ENCODE assay signal across 9 mouse cellular contexts in the genomic region with DNA sequence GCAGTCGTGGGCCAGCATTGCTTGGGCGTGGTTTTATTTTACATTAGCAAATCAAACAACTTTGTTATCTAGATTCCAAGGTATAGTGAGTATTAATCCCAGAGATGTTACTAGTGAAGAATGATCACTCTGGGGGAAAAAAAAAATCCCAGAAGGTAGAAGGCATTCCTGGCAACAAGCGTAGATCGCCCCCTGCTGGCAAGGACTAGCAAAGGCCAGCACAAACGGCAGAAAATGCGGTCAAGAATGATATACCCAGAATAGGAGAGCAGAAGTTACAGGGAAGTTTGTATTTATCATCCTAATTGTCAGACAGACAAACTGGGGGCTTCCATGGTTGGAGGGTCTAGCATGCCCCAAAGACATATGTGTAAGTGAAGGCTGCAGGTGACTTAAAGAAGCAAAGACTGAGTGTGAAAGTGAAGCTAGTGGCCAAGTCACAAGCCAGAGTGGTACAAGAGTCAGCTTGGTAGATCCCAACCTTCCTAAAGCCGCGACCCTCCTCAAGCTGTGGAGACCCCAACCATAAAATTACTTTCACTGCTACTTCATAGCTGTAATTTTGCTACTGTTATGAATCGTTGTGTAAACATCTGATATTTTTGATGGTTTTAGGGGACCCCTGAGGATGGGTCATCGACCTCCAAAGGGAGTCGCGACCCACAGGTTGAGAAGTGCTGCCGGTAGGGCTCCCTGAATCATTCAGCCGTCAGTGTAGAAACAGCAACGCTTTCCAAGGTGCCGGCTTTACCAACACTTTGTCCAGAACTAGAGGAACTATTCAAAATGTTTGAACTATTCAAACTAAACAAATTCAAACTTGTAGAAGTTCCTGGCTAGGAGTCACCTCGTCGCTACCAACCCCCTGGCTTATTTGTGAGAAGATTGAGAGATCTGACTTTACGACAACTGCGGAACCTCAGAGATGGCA. TPM values are rescaled to one million over a fixed set of nuclear protein-coding genes. Genes with fewer than 3 reads are reported as not detected.
DNase-seq lines count a peak whose midpoint lies in the region; ATAC-seq and TF ChIP-seq lines count a peak whose summit lies in the region.
"Had no signal": no experiment of that assay in that cellular context is flagged by ENCODE, and none has a peak within 500 bp of the region (broad histone marks: within the 10 kb centered on the region; RNA-seq: fewer than 3 reads in every experiment).

No protein-coding gene starts in this region.

- TF ChIP-seq CTCF in cortical plate, adult 2 months (IDR thresholded peaks at IDR 0.05; ENCODE audit: extremely low read depth, insufficient read depth, low read length) = peak; percentile 53

- H3K4me1 ChIP-seq in forebrain, embryonic 10.5 days = peaks cover 8% of the 10 kb centered on the region; the same call in 1 of the 2 replicates
- H3K4me1 ChIP-seq in forebrain, embryonic 14.5 days (ENCODE audit: control insufficient read depth, insufficient read depth, low read length) = peaks cover 5% of the 10 kb centered on the region; the same call in 1 of the 2 replicates
- H3K4me1 ChIP-seq in cortical plate, adult 2 months (ENCODE audit: control insufficient read depth, insufficient read depth, low read length) = no peaks in the 10 kb centered on the region
- H3K4me1 ChIP-seq: limb, embryonic 12.5 days had no signal

- no peak overlapping the region for H3K4me2 ChIP-seq in forebrain, embryonic 14.5 days (ENCODE audit: low read length)
- H3K4me2 ChIP-seq: limb, embryonic 12.5 days had no signal

- no peak for ATAC-seq in forebrain, embryonic 14.5 days

- no peaks in the 10 kb centered on the region for H3K9me3 ChIP-seq in forebrain, embryonic 10.5 days
- no peaks in the 10 kb centered on the region for H3K9me3 ChIP-seq in forebrain, embryonic 14.5 days (replicated peaks; ENCODE audit: control insufficient read depth, low read length)
- H3K9me3 ChIP-seq: limb, embryonic 12.5 days had no signal

- TF ChIP-seq POLR2A in cortical plate, adult 2 months (IDR thresholded peaks at IDR 0.05; ENCODE audit: extremely low read depth, insufficient read depth, low read length) = no peak

- H3K27me3 ChIP-seq in forebrain, embryonic 10.5 days (ENCODE audit: poor library complexity, severe bottlenecking) = no peaks in the 10 kb centered on the region
- H3K27me3 ChIP-seq in forebrain, embryonic 14.5 days (replicated peaks; ENCODE audit: control insufficient read depth, insufficient read depth, low read length) = no peaks in the 10 kb centered on the region
- H3K27me3 ChIP-seq: limb, embryonic 12.5 days had no signal

- no peaks in the 10 kb centered on the region for H3K36me3 ChIP-seq in forebrain, embryonic 10.5 days (replicated peaks)
- H3K36me3 ChIP-seq in forebrain, embryonic 14.5 days (ENCODE audit: control insufficient read depth, insufficient read depth, low read length) = no peaks in the 10 kb centered on the region
- H3K36me3 ChIP-seq: limb, embryonic 12.5 days had no signal

- H3K4me3 ChIP-seq in forebrain, embryonic 10.5 days = no peak overlapping the region
- no peak overlapping the region for H3K4me3 ChIP-seq in forebrain, embryonic 14.5 days (ENCODE audit: low read depth, low read length)
- H3K4me3 ChIP-seq in cortical plate, adult 2 months (ENCODE audit: insufficient read depth, low read length) = no peak overlapping the region
- H3K4me3 ChIP-seq: limb, embryonic 12.5 days had no signal

- H3K9ac ChIP-seq in forebrain, embryonic 14.5 days (ENCODE audit: low read length) = no peak overlapping the region
- H3K9ac ChIP-seq: limb, embryonic 12.5 days had no signal

- peak; percentile 49 for DNase-seq in forebrain, embryonic 10.5 days (ENCODE audit: extremely low spot score, low spot score)
- no peak for DNase-seq in forebrain, embryonic 14.5 days (ENCODE audit: low spot score)
- DNase-seq in right cerebral cortex, postnatal 14 days = peak; percentile 54
- no peak for DNase-seq in right cerebral cortex, adult 18-20 months
- DNase-seq in kidney, postnatal 36 days = peak; percentile 41 to 80
- DNase-seq in retina, postnatal 1 day = peak; percentile 53
- DNase-seq in ovary, postnatal 10 days (ENCODE audit: low spot score) = no peak

- 78% methylated on average over 20 of the region's 20 CpGs for WGBS in forebrain, embryonic 10.5 days
- 63% methylated on average over 20 of the region's 20 CpGs for WGBS in forebrain, embryonic 14.5 days

- H3K27ac ChIP-seq in forebrain, embryonic 10.5 days = no peak overlapping the region
- H3K27ac ChIP-seq in forebrain, embryonic 14.5 days (ENCODE audit: low read depth, low read length) = no peak overlapping the region
- H3K27ac ChIP-seq in cortical plate, adult 2 months (ENCODE audit: insufficient read depth, low read length) = no peak overlapping the region
- H3K27ac ChIP-seq: limb, embryonic 12.5 days had no signal

RNA-seq across cellular contexts. Expression of a gene that starts 22.9 kb away (rescaled TPM):
- polyA plus RNA-seq in forebrain, embryonic 10.5 days (2016; fragmentation: Nextera tagmentation; extraction: Ambion mirVana) = 243 and 253 TPM in 2 replicates
- polyA plus RNA-seq in forebrain, embryonic 14.5 days (2014; fragmentation: Nextera tagmentation; extraction: Ambion mirVana) = 188 and 232 TPM in 2 replicates
- polyA plus RNA-seq in cortical plate, adult 2 months (2012; rRNA removed) = 60.4 and 61.3 TPM in 2 replicates

Comparison
In these comparisons a context has a peak if more than half of its experiments do, and no peak if none do; other contexts are left out.
1. DNase-seq: peak in forebrain, embryonic 10.5 days (single experiment), right cerebral cortex, postnatal 14 days (single experiment), kidney, postnatal 36 days (2 of 2) and retina, postnatal 1 day (single experiment); none in forebrain, embryonic 14.5 days (single experiment), right cerebral cortex, adult 18-20 months (single experiment) and ovary, postnatal 10 days (single experiment).